In genomic region chr9:29075924-29076577, GRCm38 (mm10) we compare ENCODE assay signal across 13 mouse cellular contexts.
DNase-seq lines count a peak whose midpoint lies in the region; ATAC-seq lines count a peak whose summit lies in the region.
"Had no signal": no experiment of that assay in that cellular context is flagged by ENCODE, and none has a peak within 500 bp of the region (broad histone marks: within the 10 kb centered on the region; RNA-seq: fewer than 3 reads in every experiment).

No protein-coding gene starts in this region.

- 75% methylated on average over 5 of the region's 5 CpGs for WGBS in hindbrain, embryonic 13.5 days
- 86% methylated on average over 5 of the region's 5 CpGs for WGBS in hindbrain, embryonic 10.5 days

- H3K9ac ChIP-seq in hindbrain, embryonic 13.5 days: no peak overlapping the region
- H3K9ac ChIP-seq: embryonic facial prominence, embryonic 15.5 days had no signal

- peak; percentile 59 for ATAC-seq in hindbrain, embryonic 13.5 days (ENCODE audit: low FRiP score)

- H3K27me3 ChIP-seq in hindbrain, embryonic 13.5 days: no peaks in the 10 kb centered on the region
- H3K27me3 ChIP-seq in hindbrain, embryonic 10.5 days (ENCODE audit: insufficient read depth, poor library complexity, severe bottlenecking): no peaks in the 10 kb centered on the region
- H3K27me3 ChIP-seq: embryonic facial prominence, embryonic 15.5 days; megakaryocyte, embryonic 14.5 days had no signal

- no peak overlapping the region for H3K4me2 ChIP-seq in hindbrain, embryonic 13.5 days
- H3K4me2 ChIP-seq: embryonic facial prominence, embryonic 15.5 days had no signal

- H3K9me3 ChIP-seq in hindbrain, embryonic 13.5 days: no peaks in the 10 kb centered on the region
- H3K9me3 ChIP-seq in hindbrain, embryonic 10.5 days: no peaks in the 10 kb centered on the region
- H3K9me3 ChIP-seq: embryonic facial prominence, embryonic 15.5 days had no signal

- DNase-seq in hindbrain, embryonic 10.5 days (ENCODE audit: low spot score): no peak
- DNase-seq in cerebellum, adult 11 months: peak; percentile 72
- DNase-seq in cerebellum, postnatal 36 days: peak; percentile 66 to 76
- peak; percentile 65 to 67 for DNase-seq in layer of hippocampus, postnatal 36 days
- DNase-seq in urinary bladder, postnatal 4 days (ENCODE audit: low spot score in 2 of 2): no peak
- no peak for DNase-seq in thymus, postnatal 4 days
- DNase-seq in urinary bladder, postnatal 14 days (ENCODE audit: low spot score): no peak
- DNase-seq: gastrocnemius, adult 2 months; kidney, adult 9 months; lung, adult 2 months had no signal

- H3K27ac ChIP-seq in hindbrain, embryonic 13.5 days: peak overlapping the region; percentile 40; the same call in 1 of the 2 replicates
- no peak overlapping the region for H3K27ac ChIP-seq in hindbrain, embryonic 10.5 days
- H3K27ac ChIP-seq: embryonic facial prominence, embryonic 15.5 days; gastrocnemius, adult 2 months had no signal

- no peaks in the 10 kb centered on the region for H3K36me3 ChIP-seq in hindbrain, embryonic 13.5 days
- no peaks in the 10 kb centered on the region for H3K36me3 ChIP-seq in hindbrain, embryonic 10.5 days
- H3K36me3 ChIP-seq: embryonic facial prominence, embryonic 15.5 days had no signal

- H3K4me3 ChIP-seq in hindbrain, embryonic 13.5 days: no peak overlapping the region
- H3K4me3 ChIP-seq in hindbrain, embryonic 10.5 days: no peak overlapping the region
- H3K4me3 ChIP-seq: embryonic facial prominence, embryonic 15.5 days; gastrocnemius, adult 2 months; megakaryocyte, embryonic 14.5 days had no signal

- peaks cover 24% of the 10 kb centered on the region for H3K4me1 ChIP-seq in hindbrain, embryonic 13.5 days (replicated peaks)
- H3K4me1 ChIP-seq in hindbrain, embryonic 10.5 days (replicated peaks): peaks cover 8% of the 10 kb centered on the region; the same call in 1 of the 2 replicates
- H3K4me1 ChIP-seq: embryonic facial prominence, embryonic 15.5 days; megakaryocyte, embryonic 14.5 days had no signal

Comparison
In these comparisons a context has a peak if more than half of its experiments do, and no peak if none do; other contexts are left out.
1. DNase-seq: peak in cerebellum, adult 11 months (single experiment), cerebellum, postnatal 36 days (2 of 2) and layer of hippocampus, postnatal 36 days (2 of 2); none in hindbrain, embryonic 10.5 days (single experiment), urinary bladder, postnatal 4 days (0 of 2), thymus, postnatal 4 days (single experiment) and urinary bladder, postnatal 14 days (single experiment).